Mouse (Mus musculus) kidney, embryonic 14.5 days (tissue): ENCODE results near the gene Itgb3. TPM values are rescaled to one million over a fixed set of nuclear protein-coding genes. Genes with fewer than 3 reads are reported as not detected.

Source experiments
- ATAC-seq: fragments of 200-750 bp; cut with Nextera tagmentation; 2 replicates; pipeline ENCODE4 v1.8.0; 2017; ENCODE audit warnings: moderate number of reproducible peaks, mild to moderate bottlenecking, moderate TSS enrichment, moderate library complexity; ENCODE audit not compliant: low FRiP score, low TSS enrichment
- H3K27ac ChIP-seq: fragments of 300-500 bp; sonication (generic); 2 replicates; pipeline ENCODE4 v1.5.1; 2014; ENCODE audit warnings: low read depth, mild to moderate bottlenecking, low read length, moderate library complexity, mixed read lengths
- H3K27me3 ChIP-seq: fragments of 300-500 bp; sonication (generic); 2 replicates; pipeline ENCODE4 v1.6.1; 2014; ENCODE audit warnings: mild to moderate bottlenecking, low read length; ENCODE audit not compliant: control insufficient read depth, insufficient read depth
- H3K36me3 ChIP-seq: fragments of 300-500 bp; sonication (generic); 2 replicates; pipeline ENCODE4 v1.6.1; 2014; ENCODE audit warnings: low read length, mixed read lengths; ENCODE audit not compliant: control insufficient read depth, insufficient read depth
- H3K4me1 ChIP-seq: fragments of 300-500 bp; sonication (generic); 2 replicates; pipeline ENCODE4 v1.6.1; 2014; ENCODE audit warnings: low read length, mixed read lengths; ENCODE audit not compliant: control insufficient read depth, insufficient read depth
- H3K4me2 ChIP-seq: fragments of 300-500 bp; sonication (generic); replicated peaks from 2 replicates; pipeline ENCODE4 v1.6.1; 2014; ENCODE audit warnings: low read depth, mild to moderate bottlenecking, low read length
- H3K4me3 ChIP-seq: fragments of 300-500 bp; sonication (generic); 2 replicates; pipeline ENCODE4 v1.5.1; 2014; ENCODE audit warnings: mild to moderate bottlenecking, low read length
- H3K9ac ChIP-seq: fragments of 300-500 bp; sonication (generic); 2 replicates; pipeline ENCODE4 v1.6.1; 2014; ENCODE audit warnings: low read depth, mild to moderate bottlenecking, low read length, moderate library complexity
- H3K9me3 ChIP-seq: fragments of 300-500 bp; sonication (generic); 2 replicates; pipeline ENCODE4 v1.6.1; 2016; ENCODE audit warnings: low read length; ENCODE audit not compliant: control insufficient read depth
- WGBS: fragments of 180-500 bp; shearing (Covaris S2); extraction: QIAGEN DNeasy Blood & Tissue Kit; methylation state at CpG from one replicate; pipeline ENCODE4 v1.1.7; 2014; 5-methylcytosine and 5-hydroxymethylcytosine counted together
- polyA plus RNA-seq: library from polyadenylated mRNA; unstranded; fragments of >200 nt; fragmentation: Nextera tagmentation; extraction: Ambion mirVana; gene quantifications from 2 replicates; pipeline ENCODE4 v1.2.1, GENCODE M21; 2014

Itgb3 gene
- polyA plus RNA-seq, 1 experiment from 2014 or later: 0.85 TPM

GRCm38 (mm10) chr11:104624791-104625391 is 17.1 kb downstream of the Itgb3 start:
- H3K9ac ChIP-seq: no peak overlapping the region
- peak overlapping the region; percentile 15; the same call in 1 of the 2 replicates for H3K27ac ChIP-seq
- WGBS: 37% methylated on average over 6 of the region's 6 CpGs
- 0 out of 2 replicates have a peak, but pooled peaks have one; percentile 37 for ATAC-seq
- H3K36me3 ChIP-seq: no peaks in the 10 kb centered on the region
- H3K4me1 ChIP-seq: peaks cover 9% of the 10 kb centered on the region
- no peaks in the 10 kb centered on the region; the same call in 1 of the 2 replicates for H3K27me3 ChIP-seq
- no peaks in the 10 kb centered on the region for H3K9me3 ChIP-seq
- no peak overlapping the region for H3K4me3 ChIP-seq
- no peak overlapping the region for H3K4me2 ChIP-seq

DNA sequence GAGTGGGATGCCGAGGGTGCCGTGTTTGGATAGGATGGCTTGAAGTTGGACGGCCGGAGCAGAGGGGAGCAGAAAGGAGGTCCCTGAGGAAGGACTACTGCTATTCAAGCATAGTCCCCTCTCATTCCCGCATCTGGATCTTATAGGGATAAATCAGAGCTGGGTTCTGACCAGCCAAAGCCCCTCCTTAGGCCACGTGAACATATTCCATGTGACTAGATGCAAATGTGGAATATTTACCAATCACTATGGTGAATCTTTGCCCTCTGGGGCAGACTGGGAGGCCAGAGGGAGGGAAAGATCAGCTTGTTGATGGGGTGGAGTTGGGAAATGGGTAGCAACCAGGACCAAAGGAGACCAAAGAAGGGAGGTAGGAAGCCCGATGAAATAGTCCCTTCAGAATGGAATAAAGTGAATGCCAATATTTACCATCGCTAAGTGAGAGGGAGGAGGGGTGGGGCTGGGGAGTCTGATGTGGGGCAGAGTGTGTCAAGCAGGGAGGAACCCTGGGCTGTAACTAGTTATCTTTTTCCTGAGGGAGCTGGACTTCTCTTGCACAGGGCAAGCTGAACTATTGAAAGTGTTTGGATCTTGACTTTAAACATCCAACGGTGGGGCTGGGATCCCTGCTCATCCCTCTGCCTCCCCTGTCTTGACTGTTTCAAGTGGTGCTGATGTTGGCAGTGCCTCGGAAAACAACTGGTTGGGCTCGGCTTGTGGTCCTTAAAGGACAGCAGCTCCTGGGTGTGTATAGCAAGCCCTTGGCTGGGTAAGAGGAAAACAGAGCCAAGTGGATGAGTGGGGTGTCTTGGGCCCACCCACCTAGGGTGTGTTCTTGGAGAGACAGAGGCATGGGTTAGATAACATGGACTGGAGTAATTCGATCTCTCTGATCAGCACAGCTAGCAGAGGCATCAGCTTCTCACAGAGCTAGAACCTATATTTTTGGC is 17.9 kb downstream of the Itgb3 start:
- 40% methylated on average over 12 of the region's 12 CpGs for WGBS
- H3K9ac ChIP-seq: no peak overlapping the region
- no peaks in the 10 kb centered on the region for H3K36me3 ChIP-seq
- no peak overlapping the region for H3K4me2 ChIP-seq
- no peaks in the 10 kb centered on the region; the same call in 1 of the 2 replicates for H3K27me3 ChIP-seq
- H3K4me3 ChIP-seq: no peak overlapping the region
- peak; percentile 71 for ATAC-seq
- peak overlapping the region; percentile 15; the same call in 1 of the 2 replicates for H3K27ac ChIP-seq
- no peaks in the 10 kb centered on the region for H3K9me3 ChIP-seq
- H3K4me1 ChIP-seq: peaks cover 9% of the 10 kb centered on the region

DNA sequence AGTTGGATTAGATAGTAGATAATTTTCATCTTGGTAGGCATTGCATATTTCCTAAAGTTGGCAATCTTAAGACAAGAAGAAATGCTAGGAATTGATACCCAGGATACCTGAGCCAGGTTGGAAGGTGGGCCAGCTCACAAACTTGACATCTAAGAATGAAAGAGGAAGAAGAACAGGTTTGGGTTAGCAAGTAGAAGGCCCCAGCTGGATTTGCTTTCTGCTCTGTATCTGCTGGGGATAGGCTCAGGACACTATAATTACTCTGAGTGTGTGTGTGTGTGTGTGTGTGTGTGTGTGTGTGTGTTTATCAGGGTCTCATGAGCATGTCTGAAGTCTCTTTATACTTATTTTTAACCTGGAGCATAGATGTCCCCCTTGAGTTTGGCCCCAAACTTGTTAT is 18.8 kb downstream of the Itgb3 start:
- no peak for ATAC-seq
- Histone ChIP-seq H3K9ac (no peak overlapping the region), H3K4me2 (no peak overlapping the region), H3K9me3 (no peaks in the 10 kb centered on the region), H3K36me3 (no peaks in the 10 kb centered on the region), H3K27ac (no peak overlapping the region), H3K4me3 (no peak overlapping the region), H3K27me3 (no peaks in the 10 kb centered on the region), H3K4me1 (peaks cover 9% of the 10 kb centered on the region)

GRCm38 (mm10) chr11:104627616-104628301 is 20.0 kb downstream of the Itgb3 start:
- no peak; the same call in 1 of the 2 replicates for ATAC-seq
- Histone ChIP-seq H3K9ac (no peak overlapping the region), H3K4me2 (no peak overlapping the region), H3K4me1 (peaks cover 9% of the 10 kb centered on the region), H3K36me3 (no peaks in the 10 kb centered on the region), H3K9me3 (no peaks in the 10 kb centered on the region), H3K4me3 (no peak overlapping the region), H3K27ac (no peak overlapping the region), H3K27me3 (no peaks in the 10 kb centered on the region)
- 37% methylated on average over 11 of the region's 11 CpGs for WGBS

- Histone ChIP-seq H3K27me3 (no peaks in the 10 kb centered on the region), H3K9ac (no peak overlapping the region), H3K36me3 (no peaks in the 10 kb centered on the region), H3K4me2 (no peak overlapping the region), H3K27ac (no peak overlapping the region), H3K9me3 (no peaks in the 10 kb centered on the region), H3K4me3 (no peak overlapping the region), H3K4me1 (peaks cover 9% of the 10 kb centered on the region)
- ATAC-seq: no peak
- WGBS: 92% methylated on average over 5 of the region's 5 CpGs
These were observed 20.8 kb downstream of the Itgb3 start for GRCm38 (mm10) chr11:104628566-104628965.

GRCm38 (mm10) chr11:104630185-104630835 is 22.5 kb downstream of the Itgb3 start:
- Histone ChIP-seq H3K4me2 (no peak overlapping the region), H3K27me3 (no peaks in the 10 kb centered on the region), H3K4me1 (peaks cover 2% of the 10 kb centered on the region; the same call in 1 of the 2 replicates), H3K36me3 (no peaks in the 10 kb centered on the region), H3K9ac (no peak overlapping the region), H3K9me3 (no peaks in the 10 kb centered on the region), H3K4me3 (no peak overlapping the region), H3K27ac (no peak overlapping the region)
- no peak for ATAC-seq
- 71% methylated on average over 7 of the region's 7 CpGs for WGBS

GRCm38 (mm10) chr11:104631306-104631705 is 23.5 kb downstream of the Itgb3 start:
- no peak overlapping the region for H3K27ac ChIP-seq
- H3K9me3 ChIP-seq: no peaks in the 10 kb centered on the region
- no peaks in the 10 kb centered on the region for H3K27me3 ChIP-seq
- no peak overlapping the region for H3K4me2 ChIP-seq
- peak; percentile 45; the same call in 1 of the 2 replicates for ATAC-seq
- H3K9ac ChIP-seq: no peak overlapping the region
- no peaks in the 10 kb centered on the region for H3K4me1 ChIP-seq
- WGBS: 40% methylated on average over 1 of the region's 1 CpGs
- H3K4me3 ChIP-seq: no peak overlapping the region
- no peaks in the 10 kb centered on the region for H3K36me3 ChIP-seq

DNA sequence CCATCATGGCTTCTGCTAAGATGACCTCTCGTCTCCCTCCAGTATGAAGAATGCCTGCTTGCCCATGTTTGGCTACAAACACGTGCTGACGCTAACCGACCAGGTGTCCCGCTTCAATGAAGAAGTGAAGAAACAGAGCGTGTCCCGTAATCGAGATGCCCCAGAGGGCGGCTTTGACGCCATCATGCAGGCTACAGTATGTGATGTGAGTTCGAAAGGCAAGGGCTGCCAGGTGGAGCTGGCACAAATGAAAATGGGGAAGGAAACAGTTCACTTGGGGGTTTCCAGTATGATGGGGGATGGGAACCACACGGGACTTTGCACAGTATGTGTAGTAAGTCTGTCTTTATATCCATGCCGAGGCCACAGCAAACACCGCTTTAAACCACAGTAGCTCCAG is 29.2 kb downstream of the Itgb3 start:
- H3K4me3 ChIP-seq: no peak overlapping the region
- no peaks in the 10 kb centered on the region for H3K36me3 ChIP-seq
- no peak overlapping the region for H3K27ac ChIP-seq
- ATAC-seq: no peak
- no peaks in the 10 kb centered on the region for H3K27me3 ChIP-seq
- no peaks in the 10 kb centered on the region for H3K4me1 ChIP-seq
- no peak overlapping the region for H3K9ac ChIP-seq
- no peaks in the 10 kb centered on the region for H3K9me3 ChIP-seq
- no peak overlapping the region for H3K4me2 ChIP-seq
- 88% methylated on average over 14 of the region's 14 CpGs for WGBS
